Comparison of ENCODE assay signal across 8 mouse cellular contexts in genomic region chr12:73907673-73908150, GRCm38 (mm10). TPM values are rescaled to one million over a fixed set of nuclear protein-coding genes. Genes with fewer than 3 reads are reported as not detected.
DNase-seq lines count a peak whose midpoint lies in the region; ATAC-seq lines count a peak whose summit lies in the region.

No protein-coding gene starts in this region.

- WGBS in intestine, embryonic 14.5 days, result under 1% methylated on average over 39 of the region's 51 CpGs

- H3K36me3 ChIP-seq in intestine, embryonic 14.5 days (ENCODE audit: control insufficient read depth, insufficient read depth, low read length), result no peaks in the 10 kb centered on the region

- peaks cover 16% of the 10 kb centered on the region for H3K4me1 ChIP-seq in intestine, embryonic 14.5 days (replicated peaks; ENCODE audit: control insufficient read depth, insufficient read depth, low read length)

- H3K4me3 ChIP-seq in intestine, embryonic 14.5 days (ENCODE audit: low read depth, low read length), result peak overlapping the region; percentile 96

- H3K4me2 ChIP-seq in intestine, embryonic 14.5 days (ENCODE audit: low read length), result peak overlapping the region; percentile 61

- ATAC-seq in intestine, embryonic 14.5 days (replicated peaks; ENCODE audit: low FRiP score, low TSS enrichment, low read depth), result peak; percentile 99

- H3K9me3 ChIP-seq in intestine, embryonic 14.5 days (ENCODE audit: control insufficient read depth, low read length), result no peaks in the 10 kb centered on the region

- peak; percentile 98 to 99 for DNase-seq in adrenal gland, adult (ENCODE audit: inconsistent age in 2 of 2, low spot score in 1 of 2)
- peak; percentile 98 for DNase-seq in embryo, embryonic 10.5 days (ENCODE audit: low spot score)
- peak; percentile 98 for DNase-seq in gastrocnemius, postnatal 14 days
- DNase-seq in intestine, embryonic 14.5 days (ENCODE audit: low spot score), result peak; percentile 98
- DNase-seq in left cerebral cortex, postnatal 14 days (ENCODE audit: low spot score in 2 of 2), result peak; percentile 98 to 99
- DNase-seq in mesoderm, embryonic 11.5 days (ENCODE audit: low read depth, low spot score), result peak; percentile 97
- peak; percentile 98 for DNase-seq in right cerebral cortex, postnatal 36 days (ENCODE audit: low spot score in 2 of 2)
- DNase-seq in yolk sac, embryonic 10.5 days (ENCODE audit: low spot score), result peak; percentile 99

- H3K27ac ChIP-seq in intestine, embryonic 14.5 days (ENCODE audit: low read depth), result peak overlapping the region; percentile 99

- peak overlapping the region; percentile 99 for H3K9ac ChIP-seq in intestine, embryonic 14.5 days (ENCODE audit: low read length)

- no peaks in the 10 kb centered on the region for H3K27me3 ChIP-seq in intestine, embryonic 14.5 days (replicated peaks; ENCODE audit: control insufficient read depth, insufficient read depth, low read length)

- intact Hi-C loops in gastrocnemius, postnatal 14 days (cut with DNase I; ENCODE audit: low total_unique reads), result no loop called here
- intact Hi-C loops in left cerebral cortex, postnatal 14 days (cut with DNase I), result loop anchor here (2.0 kb wide), 1 partner anchor 199 kb away; no protein-coding TSS in a partner anchor

RNA-seq across cellular contexts. Expression of gene Hif1a, which starts 6.5 kb away (rescaled TPM):
- total RNA-seq in gastrocnemius, postnatal 14 days (2021), result 10 to 100 TPM; 20.9 to 21.3 TPM
- 79.3 and 82.6 TPM in 2 replicates for polyA plus RNA-seq in intestine, embryonic 14.5 days (2014; fragmentation: Nextera tagmentation; extraction: Ambion mirVana)
- total RNA-seq in left cerebral cortex, postnatal 14 days (2021), result 10 to 100 TPM; 62.0 to 67.4 TPM

RNA-seq across cellular contexts. Expression of gene Gm49321, which starts 29.7 kb away (rescaled TPM):
- total RNA-seq in gastrocnemius, postnatal 14 days (2021), result 1 to 10 TPM; 1.3 to 2.5 TPM
- 9.4 and 12.8 TPM in 2 replicates for polyA plus RNA-seq in intestine, embryonic 14.5 days (2014; fragmentation: Nextera tagmentation; extraction: Ambion mirVana)
- total RNA-seq in left cerebral cortex, postnatal 14 days (2021), result 10 to 100 TPM; 12.6 to 17.3 TPM

RNA-seq across cellular contexts. Expression of gene Snapc1, which starts 56.6 kb away (rescaled TPM):
- total RNA-seq in gastrocnemius, postnatal 14 days (2021), result 1 to 10 TPM; 3.6 to 5.0 TPM
- polyA plus RNA-seq in intestine, embryonic 14.5 days (2014; fragmentation: Nextera tagmentation; extraction: Ambion mirVana), result 14.6 and 20.2 TPM in 2 replicates
- total RNA-seq in left cerebral cortex, postnatal 14 days (2021), result 10 to 100 TPM; 36.7 to 42.4 TPM

Comparison
In these comparisons a context has a peak if more than half of its experiments do, and no peak if none do; other contexts are left out.
1. Peak in every context shown above with its lines: DNase-seq, ATAC-seq, H3K4me3 ChIP-seq and H3K27ac ChIP-seq.
2. RNA of gene Snapc1, which starts 56.6 kb away (total RNA-seq): 36.7 to 42.4 TPM in left cerebral cortex, postnatal 14 days; 3.6 to 5.0 TPM in gastrocnemius, postnatal 14 days; every median in the first group is over 4 times any median in the second.